Mouse (Mus musculus) neural tube, embryonic 11.5 days (tissue): ENCODE data around the gene AA467197. TPM values are rescaled to one million over a fixed set of nuclear protein-coding genes. Genes with fewer than 3 reads are reported as not detected.

ENCODE experiments used
- ATAC-seq: fragments of 200-750 bp; cut with Nextera tagmentation; 2 replicates; pipeline ENCODE4 v1.8.0; 2017; ENCODE audit warnings: moderate number of reproducible peaks, mild to moderate bottlenecking, moderate TSS enrichment, moderate library complexity; ENCODE audit not compliant: insufficient read depth, low FRiP score, low TSS enrichment
- DNase-seq: peaks from one replicate; pipeline ENCODE4 v3.0.0-alpha.2; 2015; ENCODE audit warnings: low spot score
- H3K27ac ChIP-seq: fragments of 300-500 bp; sonication (generic); 2 replicates; pipeline ENCODE4 v1.5.1; 2014; ENCODE audit warnings: low read depth, mild to moderate bottlenecking, low read length
- H3K27me3 ChIP-seq: fragments of 300-500 bp; sonication (generic); 2 replicates; pipeline ENCODE4 v1.6.1; 2014; ENCODE audit warnings: mild to moderate bottlenecking, low read length, mixed read lengths; ENCODE audit not compliant: control insufficient read depth, insufficient read depth
- H3K36me3 ChIP-seq: fragments of 300-500 bp; sonication (generic); 2 replicates; pipeline ENCODE4 v1.6.1; 2014; ENCODE audit warnings: mild to moderate bottlenecking, low read length, moderate library complexity, mixed read lengths; ENCODE audit not compliant: control insufficient read depth, insufficient read depth
- H3K4me1 ChIP-seq: fragments of 300-500 bp; sonication (generic); 2 replicates; pipeline ENCODE4 v1.6.1; 2014; ENCODE audit warnings: low read length, mixed read lengths; ENCODE audit not compliant: control insufficient read depth, insufficient read depth
- H3K4me2 ChIP-seq: fragments of 300-500 bp; sonication (generic); 2 replicates; pipeline ENCODE4 v1.6.1; 2014; ENCODE audit warnings: low read depth, mild to moderate bottlenecking, moderate library complexity
- H3K4me3 ChIP-seq: fragments of 300-500 bp; sonication (generic); 2 replicates; pipeline ENCODE4 v1.5.1; 2014; ENCODE audit warnings: low read depth, low read length
- H3K9ac ChIP-seq: fragments of 300-500 bp; sonication (generic); 2 replicates; pipeline ENCODE4 v1.6.1; 2014; ENCODE audit warnings: mild to moderate bottlenecking, low read length
- H3K9me3 ChIP-seq: fragments of 300-500 bp; sonication (generic); 2 replicates; pipeline ENCODE4 v1.6.1; 2016; ENCODE audit warnings: low read length; ENCODE audit not compliant: control insufficient read depth
- WGBS: fragments of 180-500 bp; shearing (Covaris S2); extraction: QIAGEN DNeasy Blood & Tissue Kit; methylation state at CpG from one replicate; pipeline ENCODE4 v1.1.7; 2014; 5-methylcytosine and 5-hydroxymethylcytosine counted together
- polyA plus RNA-seq: library from polyadenylated mRNA; unstranded; fragments of >200 nt; fragmentation: Nextera tagmentation; extraction: Ambion mirVana; gene quantifications from 2 replicates; pipeline ENCODE4 v1.2.1, GENCODE M21; 2014

Gene AA467197
- polyA plus RNA-seq, 1 experiment from 2014 or later = 0.81 TPM

DNA sequence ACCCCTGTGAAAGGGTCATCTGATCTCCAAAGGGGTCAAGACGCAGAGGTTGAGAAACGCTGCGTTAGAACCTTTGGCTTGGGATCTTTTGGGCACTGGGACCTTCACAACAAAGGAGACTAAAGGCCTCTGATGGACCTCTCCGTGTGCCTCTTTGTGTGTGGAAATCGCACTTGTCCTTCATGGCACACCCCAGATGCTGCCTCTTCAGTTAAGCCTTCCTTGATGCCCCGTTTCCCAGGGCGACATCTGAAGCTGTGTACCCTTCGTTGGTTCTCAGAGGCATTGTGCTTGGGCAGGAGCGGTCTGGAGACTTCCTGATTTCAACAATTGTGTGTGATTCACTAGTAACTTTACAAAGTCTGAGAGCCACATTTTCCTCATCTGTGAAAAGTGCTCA lies 20.0 kb downstream of the AA467197 start:
- no peak for DNase-seq
- no peaks in the 10 kb centered on the region for H3K27me3 ChIP-seq
- H3K9ac ChIP-seq = no peak overlapping the region
- ATAC-seq = no peak
- no peaks in the 10 kb centered on the region for H3K36me3 ChIP-seq
- no peak overlapping the region for H3K4me2 ChIP-seq
- no peaks in the 10 kb centered on the region for H3K9me3 ChIP-seq
- H3K4me3 ChIP-seq = no peak overlapping the region
- no peaks in the 10 kb centered on the region for H3K4me1 ChIP-seq
- 83% methylated on average over 9 of the region's 9 CpGs for WGBS
- no peak overlapping the region for H3K27ac ChIP-seq

GRCm38 (mm10) chr2:122657707-122658524 lies 21.1 kb downstream of the AA467197 start:
- DNase-seq (no peak), ATAC-seq (no peak)
- Histone ChIP-seq H3K4me1 (no peaks in the 10 kb centered on the region), H3K36me3 (no peaks in the 10 kb centered on the region), H3K9ac (no peak overlapping the region), H3K9me3 (no peaks in the 10 kb centered on the region), H3K4me3 (no peak overlapping the region), H3K4me2 (no peak overlapping the region), H3K27me3 (no peaks in the 10 kb centered on the region), H3K27ac (no peak overlapping the region)
- 89% methylated on average over 11 of the region's 11 CpGs for WGBS

- H3K9me3 ChIP-seq = no peaks in the 10 kb centered on the region
- ATAC-seq (no peak), DNase-seq (no peak)
- H3K9ac ChIP-seq = no peak overlapping the region
- no peaks in the 10 kb centered on the region for H3K36me3 ChIP-seq
- no peak overlapping the region for H3K4me3 ChIP-seq
- H3K4me1 ChIP-seq = no peaks in the 10 kb centered on the region
- WGBS = 90% methylated on average over 7 of the region's 7 CpGs
- no peak overlapping the region for H3K27ac ChIP-seq
- no peak overlapping the region for H3K4me2 ChIP-seq
- no peaks in the 10 kb centered on the region for H3K27me3 ChIP-seq
These were observed 23.0 kb downstream of the AA467197 start for GRCm38 (mm10) chr2:122659825-122660224.

DNA sequence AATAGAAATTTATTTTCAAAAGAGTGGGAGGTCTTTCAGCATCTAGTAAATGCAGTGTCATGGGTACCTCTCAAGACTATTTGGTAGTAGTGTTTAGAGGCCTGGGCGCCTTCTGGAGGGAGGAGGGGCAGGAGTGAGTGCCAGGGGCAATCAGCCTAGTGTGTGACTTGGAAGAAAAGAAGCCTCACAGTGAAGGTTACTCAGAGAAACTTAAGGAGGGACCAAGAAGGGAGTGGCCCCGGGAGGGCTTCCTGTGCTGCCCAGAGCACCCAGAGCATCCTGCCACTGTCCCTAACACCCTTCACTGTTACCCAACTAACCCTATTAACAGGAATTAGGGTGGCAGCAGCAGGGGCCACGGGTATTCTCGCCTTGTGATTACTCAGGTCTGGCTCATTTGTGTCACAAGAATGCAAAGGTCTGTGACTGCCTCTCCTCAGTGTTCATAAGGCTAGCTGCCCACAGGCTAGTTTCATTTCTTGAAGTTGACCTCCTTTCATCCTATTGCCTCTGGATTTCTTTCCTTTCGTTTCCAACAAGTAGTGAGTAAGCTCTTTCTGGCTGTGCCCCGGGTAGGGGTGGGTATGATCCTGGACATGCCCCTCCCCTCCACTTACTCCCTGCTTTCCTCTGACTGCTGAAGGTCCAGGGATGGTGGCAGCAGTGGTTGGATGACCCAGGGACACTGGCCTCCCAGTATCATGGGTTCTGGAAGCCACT lies 28.6 kb downstream of the AA467197 start:
- H3K27ac ChIP-seq = no peak overlapping the region
- DNase-seq (no peak), ATAC-seq (no peak)
- no peak overlapping the region for H3K4me2 ChIP-seq
- WGBS = 61% methylated on average over 6 of the region's 6 CpGs
- no peak overlapping the region for H3K4me3 ChIP-seq
- no peaks in the 10 kb centered on the region for H3K9me3 ChIP-seq
- no peak overlapping the region for H3K9ac ChIP-seq
- no peaks in the 10 kb centered on the region for H3K27me3 ChIP-seq
- no peaks in the 10 kb centered on the region for H3K4me1 ChIP-seq
- no peaks in the 10 kb centered on the region for H3K36me3 ChIP-seq

DNA sequence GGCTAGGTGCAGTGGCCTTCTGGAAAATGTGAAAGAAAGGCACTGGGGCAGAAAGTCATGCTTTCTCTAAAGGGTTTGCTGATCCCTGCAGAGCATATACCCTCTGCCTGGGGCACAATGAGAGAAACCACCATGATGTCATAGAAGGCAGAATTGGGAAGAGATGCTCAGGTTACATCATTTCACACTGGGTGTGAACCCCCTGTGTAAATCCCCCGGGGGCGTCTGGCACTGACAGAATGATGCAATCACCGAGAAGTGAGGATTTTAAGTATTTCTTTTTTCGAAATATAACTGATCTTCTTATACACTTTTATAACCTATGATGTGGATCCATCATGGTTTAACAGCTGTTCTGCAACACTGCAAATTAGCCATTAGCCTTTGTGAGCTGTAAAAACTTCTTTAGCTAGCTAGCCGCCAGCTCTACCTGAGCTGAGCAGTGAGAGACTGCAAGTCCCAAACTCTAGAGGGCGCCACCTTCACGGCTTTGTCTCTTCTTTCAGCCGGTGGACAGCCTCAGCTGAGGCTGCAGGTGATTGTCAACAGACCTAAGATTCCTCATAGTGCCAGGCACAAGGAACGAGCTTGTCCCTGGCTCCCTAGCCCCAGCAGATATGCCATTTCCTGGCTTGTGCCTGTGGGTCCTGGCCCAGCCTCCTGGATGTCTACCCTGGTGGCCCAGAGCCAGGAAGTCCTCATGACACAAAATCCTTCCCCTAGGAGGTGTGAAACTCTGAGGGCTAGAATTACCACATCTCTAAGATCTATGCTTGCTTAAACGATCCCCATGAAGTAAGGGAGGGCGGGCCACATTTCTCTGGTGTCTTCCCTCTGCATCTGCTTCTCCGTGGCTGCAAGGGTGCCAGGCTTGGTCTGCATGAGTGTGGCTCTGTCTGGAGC lies 29.4 kb downstream of the AA467197 start:
- Histone ChIP-seq H3K9me3 (no peaks in the 10 kb centered on the region), H3K4me1 (no peaks in the 10 kb centered on the region), H3K4me2 (no peak overlapping the region), H3K27me3 (no peaks in the 10 kb centered on the region), H3K36me3 (no peaks in the 10 kb centered on the region), H3K4me3 (no peak overlapping the region), H3K27ac (no peak overlapping the region), H3K9ac (no peak overlapping the region)
- WGBS = 46% methylated on average over 12 of the region's 12 CpGs
- ATAC-seq = no peak
- DNase-seq = peak; percentile 51

DNA sequence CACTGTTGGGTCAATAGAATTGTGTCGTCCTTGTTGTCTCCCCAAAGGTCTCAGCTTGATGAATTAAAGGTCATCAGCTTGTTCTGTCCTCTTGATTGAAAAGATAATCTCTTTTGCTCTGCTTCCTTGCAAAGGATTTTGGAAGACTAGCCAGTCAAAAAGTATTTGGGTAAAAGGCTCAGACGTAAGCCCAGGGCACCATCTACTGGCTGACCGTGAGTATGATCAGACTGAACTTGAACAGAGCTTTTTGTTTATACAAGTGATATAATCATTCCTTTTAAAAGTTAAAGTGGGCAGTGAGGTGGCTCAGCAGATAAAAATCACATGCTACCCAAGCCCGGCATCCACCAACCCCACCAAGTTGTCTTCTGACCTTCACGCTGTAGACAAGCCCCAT lies 31.1 kb downstream of the AA467197 start:
- DNase-seq (no peak), ATAC-seq (no peak)
- Histone ChIP-seq H3K4me1 (no peaks in the 10 kb centered on the region), H3K4me2 (no peak overlapping the region), H3K36me3 (no peaks in the 10 kb centered on the region), H3K4me3 (no peak overlapping the region), H3K9ac (no peak overlapping the region), H3K9me3 (no peaks in the 10 kb centered on the region), H3K27ac (no peak overlapping the region), H3K27me3 (no peaks in the 10 kb centered on the region)
- WGBS = 64% methylated on average over 5 of the region's 5 CpGs

- DNase-seq (no peak), ATAC-seq (no peak)
- Histone ChIP-seq H3K4me3 (no peak overlapping the region), H3K36me3 (no peaks in the 10 kb centered on the region), H3K27me3 (no peaks in the 10 kb centered on the region), H3K9ac (no peak overlapping the region), H3K4me1 (no peaks in the 10 kb centered on the region), H3K9me3 (no peaks in the 10 kb centered on the region), H3K4me2 (no peak overlapping the region), H3K27ac (no peak overlapping the region)
- 69% methylated on average over 5 of the region's 5 CpGs for WGBS
These were observed 34.9 kb downstream of the AA467197 start for GRCm38 (mm10) chr2:122671714-122672113.

- ATAC-seq = no peak
- Histone ChIP-seq H3K27me3 (no peaks in the 10 kb centered on the region), H3K27ac (no peak overlapping the region), H3K4me3 (no peak overlapping the region), H3K36me3 (no peaks in the 10 kb centered on the region), H3K9ac (no peak overlapping the region), H3K4me1 (no peaks in the 10 kb centered on the region), H3K4me2 (no peak overlapping the region), H3K9me3 (no peaks in the 10 kb centered on the region)
- DNase-seq = no peak
- WGBS = 82% methylated on average over 5 of the region's 5 CpGs
These were observed 36.1 kb downstream of the AA467197 start for GRCm38 (mm10) chr2:122672841-122673240.
